Mouse (Mus musculus) cortical plate, adult 2 months (tissue): ENCODE results near the gene Lyrm9.

ENCODE experiments used
- CTCF ChIP-seq: fragments of 200-500 bp; IDR thresholded peaks from 2 replicates; pipeline ENCODE4 v1.5.1; 2011; ENCODE audit warnings: mild to moderate bottlenecking, control low read depth, low read length; ENCODE audit not compliant: insufficient read depth; ENCODE audit errors: extremely low read depth
- POLR2A ChIP-seq: fragments of 200-500 bp; IDR thresholded peaks from 2 replicates; pipeline ENCODE4 v1.6.1; 2011; ENCODE audit warnings: mild to moderate bottlenecking, low read length, control low read depth; ENCODE audit not compliant: insufficient read depth; ENCODE audit errors: extremely low read depth

GRCm38 (mm10) chr11:78786013-78786431, 40.4 kb upstream of the Lyrm9 start:
- TF ChIP-seq CTCF (no peak), POLR2A (no peak)
